Mouse (Mus musculus) cerebellum, postnatal 36 days (tissue): ENCODE results near the gene Phtf1.
A peak's percentile ranks its signal among the peaks of the same experiment; 100 is the strongest.

Experiments
- DNase-seq, 2 experiments: peaks; one replicate each; pipeline ENCODE4 v3.0.0; 2021 to 2022; ENCODE audit warnings: mixed read lengths in 2 of 2

The Phtf1 gene

GRCm38 (mm10) chr3:103967861-103968691, at the start of gene Phtf1:
Phtf1 (plus strand) TSS chr3:103968110.
- peak; percentile 81 to 84 for DNase-seq

- DNase-seq: no peak
These were observed 47.8 kb upstream of the Phtf1 start for GRCm38 (mm10) chr3:103920094-103920493.

GRCm38 (mm10) chr3:103925302-103925701, 42.6 kb upstream of the Phtf1 start:
- DNase-seq: no peak

GRCm38 (mm10) chr3:103927511-103927910, 40.4 kb upstream of the Phtf1 start:
- peak; percentile 34 to 38 for DNase-seq

- DNase-seq: no peak
These were observed 22.9 kb upstream of the Phtf1 start for GRCm38 (mm10) chr3:103944794-103945562.

GRCm38 (mm10) chr3:103948666-103949065, 19.2 kb upstream of the Phtf1 start:
- DNase-seq: no peak

DNA sequence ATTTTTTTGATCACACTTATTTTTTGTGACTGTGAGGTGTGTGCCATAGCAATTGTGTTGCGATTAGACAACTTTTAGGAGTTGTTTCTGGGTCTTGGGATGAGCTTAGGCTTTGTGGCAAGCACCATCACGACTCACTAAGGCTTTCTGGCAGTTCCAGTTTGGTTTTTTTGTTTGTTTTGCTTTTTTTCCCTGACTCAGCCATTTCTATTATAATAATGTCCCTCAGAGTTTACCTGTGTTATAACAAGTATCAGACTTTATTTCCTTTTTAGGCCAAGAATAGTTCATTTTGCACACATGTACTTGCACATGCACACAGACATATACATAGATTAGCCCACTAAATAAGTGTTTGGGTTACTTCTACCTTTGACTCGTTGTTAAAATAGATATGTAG, 7.3 kb upstream of the Phtf1 start:
- DNase-seq: no peak

- no peak for DNase-seq
These were observed 679 bp upstream of the Phtf1 start for GRCm38 (mm10) chr3:103967231-103967630.

GRCm38 (mm10) chr3:103968701-103969100, 791 bp downstream of the Phtf1 start:
- peak in 1 of 2 experiments; percentile 66 for DNase-seq

DNA sequence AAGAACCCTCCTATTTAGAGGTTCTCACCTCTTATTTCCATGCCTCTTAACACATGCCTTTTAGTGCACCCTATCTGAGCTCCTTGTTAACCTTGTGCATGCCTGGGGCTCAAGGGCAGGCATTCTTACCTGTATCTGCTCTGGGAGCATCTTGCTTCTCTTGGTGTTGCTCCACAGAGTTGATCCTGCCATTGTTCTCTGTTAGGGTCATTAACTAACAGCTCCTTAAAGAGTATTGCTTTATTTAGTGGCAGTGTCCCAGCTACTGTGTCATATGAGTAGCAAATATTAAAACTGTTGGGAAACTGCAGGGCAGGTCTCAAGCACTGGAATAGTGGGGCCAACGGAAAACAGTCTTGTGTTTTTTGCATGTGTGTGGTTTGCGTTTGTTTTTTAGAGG, 3.2 kb downstream of the Phtf1 start:
- DNase-seq: no peak

DNA sequence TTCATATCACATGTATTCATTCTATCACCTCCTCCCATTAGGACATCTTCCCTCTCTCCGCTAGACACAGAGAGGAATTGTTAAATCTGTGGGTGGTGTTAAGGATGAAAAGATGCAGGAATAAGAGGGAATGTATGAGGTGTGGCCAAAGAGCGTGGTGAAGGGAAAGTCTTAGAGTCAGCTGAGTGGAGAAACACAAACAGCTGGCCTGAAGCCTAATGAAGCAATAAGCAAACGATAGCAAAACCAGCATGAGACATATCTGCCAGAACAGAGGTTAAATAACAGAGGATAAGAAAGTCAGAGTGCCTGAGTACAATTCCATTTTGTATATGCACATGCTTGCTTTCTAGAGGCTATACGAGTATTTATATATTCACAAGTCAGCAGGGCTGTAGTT, 16.6 kb downstream of the Phtf1 start:
- DNase-seq: no peak

DNA sequence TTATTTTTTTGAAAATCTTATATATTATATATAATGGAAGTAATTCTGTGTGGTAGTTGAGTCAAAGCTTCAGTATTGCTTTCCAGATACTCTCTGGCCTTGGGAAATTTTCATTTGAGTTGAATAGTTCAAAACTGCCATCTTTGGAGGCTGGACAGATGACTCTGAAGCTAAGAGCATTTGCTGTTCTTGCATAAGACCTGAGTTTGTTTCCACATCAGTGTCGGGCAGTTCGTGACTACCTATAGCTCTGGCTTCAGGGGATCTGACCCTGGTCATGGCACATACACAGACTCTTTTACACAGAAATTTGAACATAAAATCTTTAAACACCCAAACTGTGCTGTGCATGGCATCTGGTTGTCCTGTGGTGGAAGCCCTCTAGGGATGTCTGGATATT, 17.3 kb downstream of the Phtf1 start:
- DNase-seq: no peak

DNA sequence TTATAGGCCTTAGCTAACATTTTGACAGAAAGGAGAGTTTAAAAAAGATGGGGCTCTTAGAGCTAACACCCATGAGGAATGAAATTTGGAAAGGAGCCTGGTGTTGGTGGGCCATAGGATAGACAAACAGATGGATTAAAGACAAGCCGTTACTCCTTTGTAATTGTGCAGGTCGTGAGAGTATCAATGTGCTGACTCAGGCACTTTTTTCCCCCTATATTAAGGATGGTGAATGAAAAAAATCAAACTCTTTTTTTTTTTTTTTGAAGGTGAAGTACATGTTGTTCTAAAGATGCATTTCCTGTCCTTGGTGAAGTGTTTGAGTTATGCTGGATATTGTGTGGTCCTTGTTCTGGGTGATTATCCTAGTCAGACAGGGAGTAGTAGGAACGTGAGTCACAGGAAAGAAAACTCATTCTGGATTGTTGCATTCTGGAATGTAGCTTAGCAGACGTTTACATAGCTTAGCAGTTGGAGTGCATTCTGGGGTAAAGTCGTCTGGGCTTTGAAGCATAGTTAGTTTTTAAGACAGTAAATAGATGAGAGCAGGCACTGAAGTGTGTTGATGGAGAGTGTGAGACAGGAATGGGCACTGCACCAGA, 20.0 kb downstream of the Phtf1 start:
- no peak for DNase-seq

- DNase-seq: no peak
These were observed 21.4 kb downstream of the Phtf1 start for GRCm38 (mm10) chr3:103989352-103989751.

DNA sequence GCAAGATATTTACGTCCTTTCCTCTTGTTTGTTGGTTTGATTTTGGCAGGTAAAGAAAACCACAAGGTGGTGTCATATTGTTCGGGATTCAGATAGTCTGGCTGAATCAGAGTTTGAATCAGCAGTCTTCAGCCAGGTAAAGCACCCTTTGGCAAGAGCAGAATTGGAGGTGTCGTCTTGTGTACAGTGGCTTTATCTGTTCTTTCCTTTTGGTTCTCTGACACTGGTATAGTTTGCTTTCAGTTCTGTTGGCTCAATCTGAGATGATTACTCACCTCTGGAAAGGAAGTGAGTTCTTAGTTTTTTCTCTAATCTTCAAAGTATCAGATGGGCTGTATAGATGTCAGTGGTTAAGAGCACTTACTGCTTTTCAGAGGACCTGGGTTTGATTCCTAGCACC, 23.4 kb downstream of the Phtf1 start:
- no peak for DNase-seq

GRCm38 (mm10) chr3:103998724-103999123, 30.8 kb downstream of the Phtf1 start:
- no peak for DNase-seq

- DNase-seq: peak; percentile 27 to 30
These were observed 39.1 kb downstream of the Phtf1 start for GRCm38 (mm10) chr3:104006896-104007466.

DNA sequence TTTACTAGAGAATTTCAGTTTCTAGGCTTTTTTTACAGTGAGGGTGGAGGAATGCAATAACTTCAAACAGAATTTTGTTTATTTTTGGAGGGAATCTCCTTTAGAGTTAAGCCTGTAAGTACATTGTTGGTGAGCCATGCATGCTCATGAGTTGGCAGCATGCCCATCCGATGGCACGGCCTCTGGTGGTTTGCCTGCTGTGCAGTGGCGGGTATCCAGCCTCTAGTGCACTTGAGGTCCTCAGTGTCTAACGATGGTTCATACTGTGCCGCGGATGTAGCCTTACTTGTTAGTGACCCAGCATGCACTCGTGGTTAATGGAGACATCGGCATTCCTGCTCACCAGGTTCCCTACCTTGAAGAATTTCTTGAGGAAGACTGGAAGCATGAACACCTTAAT, 39.6 kb downstream of the Phtf1 start:
- peak; percentile 52 to 54 for DNase-seq

DNA sequence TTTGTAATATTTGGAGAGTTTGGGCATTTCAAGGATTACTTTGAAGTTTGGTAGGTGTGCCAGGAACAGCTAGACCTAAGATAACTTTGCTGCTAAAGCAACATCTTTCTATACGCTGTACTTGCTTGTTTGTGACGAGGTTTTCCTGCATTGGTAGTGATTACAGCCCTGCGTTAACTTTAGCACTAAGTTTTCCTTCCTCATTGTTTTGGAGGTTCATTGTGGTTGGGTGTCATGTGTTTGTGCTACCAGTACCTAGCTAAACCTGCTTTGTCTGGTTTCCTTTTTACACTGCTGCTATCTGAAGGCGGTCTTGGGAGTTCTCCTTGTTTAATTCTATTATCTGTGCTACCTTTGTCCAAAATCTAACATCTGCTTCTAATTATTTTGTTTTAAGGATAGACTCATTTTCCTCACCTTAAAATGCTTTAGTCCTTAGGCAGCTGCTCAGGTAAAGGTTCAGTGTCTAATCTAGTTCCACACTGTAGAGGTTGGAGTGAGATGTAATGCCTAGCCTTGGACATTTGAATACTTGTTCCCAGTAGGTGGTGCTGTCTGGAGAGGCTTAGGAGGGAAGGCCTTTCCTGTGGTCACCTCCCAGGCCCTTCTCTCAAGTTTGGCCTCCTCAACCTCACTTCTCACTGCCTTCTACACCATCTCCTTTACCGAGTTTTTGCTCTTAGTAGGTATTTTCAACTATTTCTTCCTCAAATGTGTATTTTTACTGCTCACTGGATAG, 42.2 kb downstream of the Phtf1 start:
- no peak for DNase-seq

DNA sequence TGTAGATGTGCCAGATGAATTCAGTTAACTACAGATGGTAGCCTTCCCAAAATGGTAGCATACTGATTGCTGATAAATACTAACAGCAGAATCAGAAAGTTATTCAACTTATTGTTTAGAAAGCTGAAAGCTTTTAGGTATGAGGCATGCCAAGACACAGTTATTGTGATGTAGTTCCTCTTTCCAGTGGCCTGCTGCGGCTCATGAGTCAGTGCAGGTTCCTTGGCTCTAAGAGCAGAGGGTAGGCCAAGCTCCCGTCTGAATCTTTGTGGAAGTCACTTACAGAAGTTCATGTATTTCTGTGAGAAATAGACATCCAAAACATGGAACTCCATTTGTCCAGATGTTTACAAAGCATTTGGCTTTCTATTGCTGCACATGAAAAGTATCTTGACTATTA, 44.1 kb downstream of the Phtf1 start:
- DNase-seq: no peak

DNA sequence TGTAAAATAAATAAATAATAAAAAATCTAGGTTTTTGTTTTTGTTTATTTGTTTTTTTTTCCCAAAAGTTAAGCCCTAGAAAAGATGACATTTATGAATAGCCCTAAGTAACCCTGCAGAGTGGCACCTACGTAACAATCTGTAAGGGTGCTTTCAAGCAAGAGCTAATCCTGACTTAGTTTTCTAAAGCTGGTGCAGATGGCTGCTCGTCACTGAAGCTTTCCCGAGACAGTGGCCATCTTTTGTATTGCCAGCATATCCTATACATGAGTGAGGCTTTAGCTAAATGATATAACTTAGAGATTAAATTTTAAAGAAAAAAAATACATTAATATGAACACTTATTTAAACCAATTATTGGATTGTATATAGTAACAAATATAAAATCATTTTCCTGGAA, 50.0 kb downstream of the Phtf1 start:
- no peak for DNase-seq

DNA sequence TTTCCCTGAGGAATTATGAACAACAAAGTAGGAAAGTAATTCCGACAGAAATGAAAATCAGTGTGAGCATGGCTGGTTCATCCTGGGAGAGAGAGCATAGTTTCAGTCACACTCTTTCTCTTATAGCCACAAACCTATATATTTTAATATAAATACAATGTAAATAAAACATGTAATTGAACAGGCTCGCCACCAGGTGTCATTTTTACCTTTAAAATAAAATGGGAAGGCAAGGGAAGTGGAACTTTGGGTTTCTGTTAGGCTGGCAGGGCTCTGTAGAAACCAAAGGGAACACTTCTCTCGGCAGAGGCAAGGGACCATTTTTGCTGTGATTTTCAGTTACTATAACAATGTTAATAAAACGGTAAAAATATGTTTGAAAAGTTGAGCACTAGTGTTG, 51.5 kb downstream of the Phtf1 start:
- DNase-seq: peak in 1 of 2 experiments; percentile 10

DNA sequence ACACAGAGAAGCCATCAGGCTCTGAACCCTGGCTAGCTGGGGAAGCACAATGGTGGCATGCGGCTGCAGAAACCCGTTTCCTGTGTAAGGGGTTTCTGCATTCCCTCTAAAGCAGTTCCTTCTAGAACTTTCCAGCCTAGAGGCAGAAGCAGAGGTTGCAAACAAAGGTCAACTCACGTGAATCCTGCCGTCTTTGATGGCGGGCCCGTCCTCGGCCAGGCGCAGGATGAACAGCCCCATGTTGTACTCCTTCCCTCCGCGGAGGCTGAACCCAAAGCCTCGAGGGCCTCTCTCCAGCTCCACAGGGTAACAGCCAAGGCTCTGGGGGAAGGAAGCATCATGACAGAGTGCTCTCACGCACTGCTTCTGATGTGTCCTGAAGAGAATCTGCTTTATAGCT, 52.2 kb downstream of the Phtf1 start:
- no peak for DNase-seq
